Mouse (Mus musculus) lung, embryonic 14.5 days (tissue): ENCODE measurements at regions not wholly inside any gene's neighbourhood (a gene's known extent, or its start where the extent isn't known, plus 50 kb on each side); places are given as distances from the start of the nearest gene placed in this dataset.

Experiments
- ATAC-seq: fragments of 200-750 bp; cut with Nextera tagmentation; 2 replicates; pipeline ENCODE4 v1.8.0; 2017; ENCODE audit warnings: mild to moderate bottlenecking, moderate TSS enrichment, moderate library complexity; ENCODE audit not compliant: insufficient read depth
- DNase-seq: peaks from one replicate; pipeline ENCODE4 v3.0.0-alpha.2; 2015
- H3K27ac ChIP-seq: fragments of 300-500 bp; sonication (generic); 2 replicates; pipeline ENCODE4 v1.5.1; 2014; ENCODE audit warnings: low read depth, mild to moderate bottlenecking, moderate library complexity
- H3K27me3 ChIP-seq: fragments of 300-500 bp; sonication (generic); 2 replicates; pipeline ENCODE4 v1.6.1; 2014; ENCODE audit warnings: low read length, control low read depth; ENCODE audit not compliant: insufficient read depth
- H3K36me3 ChIP-seq: fragments of 300-500 bp; sonication (generic); 2 replicates; pipeline ENCODE4 v1.6.1; 2014; ENCODE audit warnings: control low read depth; ENCODE audit not compliant: insufficient read depth
- H3K4me1 ChIP-seq: fragments of 300-500 bp; sonication (generic); 2 replicates; pipeline ENCODE4 v1.6.1; 2014; ENCODE audit warnings: antibody characterized with exemption, control low read depth; ENCODE audit not compliant: insufficient read depth
- H3K4me2 ChIP-seq: fragments of 300-500 bp; sonication (generic); 2 replicates; pipeline ENCODE4 v1.6.1; 2014; ENCODE audit warnings: mild to moderate bottlenecking
- H3K4me3 ChIP-seq: fragments of 300-500 bp; sonication (generic); 2 replicates; pipeline ENCODE4 v1.5.1; 2014; ENCODE audit warnings: low read depth, low read length
- H3K9ac ChIP-seq: fragments of 300-500 bp; sonication (generic); 2 replicates; pipeline ENCODE4 v1.6.1; 2014
- H3K9me3 ChIP-seq: fragments of 300-500 bp; sonication (generic); 2 replicates; pipeline ENCODE4 v1.6.1; 2016; ENCODE audit warnings: low read depth, low read length, control low read depth
- CTCF ChIP-seq: IDR thresholded peaks from 2 replicates; pipeline ENCODE4 v1.5.1; 2016; ENCODE audit warnings: antibody characterized with exemption, low read depth
- WGBS: fragments of 180-500 bp; shearing (Covaris S2); extraction: QIAGEN DNeasy Blood & Tissue Kit; methylation state at CpG from one replicate; pipeline ENCODE4 v1.1.7; 2014; 5-methylcytosine and 5-hydroxymethylcytosine counted together

DNA sequence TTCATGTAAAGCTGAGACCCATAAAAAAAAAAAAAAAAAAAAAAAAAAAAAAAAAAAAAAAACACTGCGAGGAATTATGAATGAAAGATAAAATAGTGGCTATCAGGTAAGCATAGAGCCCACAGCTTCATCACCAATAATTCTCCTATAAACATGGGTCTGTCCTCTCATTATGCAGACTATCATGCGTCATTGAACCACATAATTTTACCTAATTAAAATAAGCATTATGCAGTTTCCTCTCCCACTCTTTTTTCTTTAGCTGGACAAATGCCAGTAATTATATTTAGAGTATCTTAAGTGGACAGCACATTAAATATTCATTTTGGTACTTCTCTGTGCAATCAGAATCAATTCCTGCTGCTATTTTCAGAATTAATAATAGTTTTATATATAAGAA, 1539.2 kb upstream of the Slc10a2 start:
- Histone ChIP-seq H3K27me3 (no peaks in the 10 kb centered on the region), H3K36me3 (no peaks in the 10 kb centered on the region), H3K9ac (no peak overlapping the region), H3K9me3 (no peaks in the 10 kb centered on the region), H3K4me1 (no peaks in the 10 kb centered on the region), H3K4me2 (no peak overlapping the region), H3K27ac (no peak overlapping the region), H3K4me3 (no peak overlapping the region)
- TF ChIP-seq CTCF, result no peak
- WGBS, result 79% methylated on average over 2 of the region's 2 CpGs
- ATAC-seq, result no peak
- no peak for DNase-seq

DNA sequence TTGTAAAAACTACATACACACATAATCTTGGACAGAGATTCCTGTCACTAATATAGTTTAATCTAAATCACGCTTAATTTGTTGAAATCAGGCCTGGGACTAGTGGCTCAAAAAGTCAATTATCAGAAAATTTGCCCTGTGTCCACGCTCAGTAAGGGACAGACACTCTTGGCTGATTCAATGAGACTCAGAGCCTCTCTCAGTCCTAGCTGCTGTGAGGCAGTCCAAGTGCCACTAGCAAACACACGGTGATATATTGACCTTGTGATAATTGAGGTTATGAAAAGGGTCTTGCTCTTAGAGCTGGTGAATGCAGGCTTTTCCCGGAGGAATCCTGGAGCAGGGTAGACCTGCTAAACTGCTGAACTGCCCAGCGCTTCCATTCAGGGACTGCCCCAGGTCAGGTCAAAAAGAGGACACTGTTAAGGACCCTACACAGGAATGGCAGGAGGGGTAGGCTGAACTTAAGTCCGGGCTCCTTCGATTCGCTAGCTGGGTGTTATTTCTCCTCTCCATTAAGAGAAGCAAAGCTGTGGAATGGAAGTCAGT, 1521.9 kb upstream of the Slc10a2 start:
- Histone ChIP-seq H3K4me1 (no peaks in the 10 kb centered on the region), H3K36me3 (no peaks in the 10 kb centered on the region), H3K4me2 (no peak overlapping the region), H3K27ac (no peak overlapping the region), H3K27me3 (no peaks in the 10 kb centered on the region), H3K4me3 (no peak overlapping the region), H3K9ac (no peak overlapping the region), H3K9me3 (no peaks in the 10 kb centered on the region)
- 39% methylated on average over 8 of the region's 8 CpGs for WGBS
- no peak for TF ChIP-seq CTCF
- DNase-seq (no peak), ATAC-seq (no peak)

DNA sequence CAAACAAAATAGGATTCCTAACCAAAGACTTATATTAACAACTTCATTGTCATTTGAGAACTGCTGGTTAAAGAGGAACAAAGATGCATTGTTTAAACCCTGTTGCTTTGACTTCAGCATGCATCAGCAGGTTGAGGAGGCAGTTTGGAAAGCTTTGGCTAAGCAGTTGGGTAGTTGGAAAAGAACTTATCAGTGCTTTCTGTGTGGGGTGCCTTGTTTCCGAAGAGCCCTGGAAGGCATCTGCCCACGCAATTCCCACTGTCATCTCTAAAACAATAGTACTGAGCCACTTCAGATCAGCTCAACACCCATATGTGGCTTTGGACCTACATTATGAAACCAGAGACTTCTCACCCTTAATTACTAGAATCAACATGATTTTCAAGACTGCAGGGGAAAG, 1503.7 kb upstream of the Slc10a2 start:
- Histone ChIP-seq H3K36me3 (no peaks in the 10 kb centered on the region), H3K27ac (no peak overlapping the region), H3K9ac (no peak overlapping the region), H3K4me1 (no peaks in the 10 kb centered on the region), H3K27me3 (no peaks in the 10 kb centered on the region), H3K4me2 (no peak overlapping the region), H3K9me3 (no peaks in the 10 kb centered on the region), H3K4me3 (no peak overlapping the region)
- TF ChIP-seq CTCF, result no peak
- 60% methylated on average over 2 of the region's 2 CpGs for WGBS
- ATAC-seq, result no peak
- no peak for DNase-seq

DNA sequence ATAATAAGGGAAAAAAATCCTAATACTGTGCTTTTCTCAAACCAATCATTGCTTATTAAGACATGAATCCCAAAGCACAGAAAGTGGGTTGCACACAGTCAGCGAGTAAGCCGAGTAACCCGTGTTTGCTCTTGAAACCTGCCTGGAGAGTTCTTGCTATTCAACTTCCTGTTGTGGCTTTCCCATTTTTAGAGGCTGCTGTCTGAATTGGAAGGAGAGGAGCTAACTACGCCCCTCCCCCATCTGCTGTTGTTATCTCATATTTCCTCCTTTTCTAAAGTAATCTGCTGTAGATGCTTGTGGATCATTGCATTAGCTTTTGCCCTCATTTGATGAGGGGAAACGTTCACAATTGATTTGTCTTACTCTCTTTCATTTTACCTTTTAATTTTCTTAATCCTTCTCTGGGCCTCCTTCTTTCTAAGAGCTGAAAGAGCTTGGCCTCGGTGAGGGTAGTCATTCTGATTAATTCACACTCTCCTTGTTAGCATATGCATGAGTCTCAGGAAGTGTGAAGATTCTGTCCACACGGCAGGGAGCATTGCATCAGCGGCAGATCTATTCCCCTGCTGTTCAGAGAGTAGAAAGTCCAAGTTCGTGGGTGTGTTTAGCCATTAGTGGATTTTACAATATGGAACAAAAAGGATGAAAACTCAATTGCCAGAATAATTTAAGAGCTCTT, 1501.8 kb upstream of the Slc10a2 start:
- no peaks in the 10 kb centered on the region for H3K27me3 ChIP-seq
- H3K4me3 ChIP-seq, result no peak overlapping the region
- TF ChIP-seq CTCF, result no peak
- no peak overlapping the region for H3K4me2 ChIP-seq
- ATAC-seq (no peak), DNase-seq (peak; percentile 17)
- no peaks in the 10 kb centered on the region for H3K9me3 ChIP-seq
- no peak overlapping the region for H3K27ac ChIP-seq
- H3K9ac ChIP-seq, result no peak overlapping the region
- H3K4me1 ChIP-seq, result no peaks in the 10 kb centered on the region
- no peaks in the 10 kb centered on the region for H3K36me3 ChIP-seq
- 28% methylated on average over 9 of the region's 9 CpGs for WGBS

DNA sequence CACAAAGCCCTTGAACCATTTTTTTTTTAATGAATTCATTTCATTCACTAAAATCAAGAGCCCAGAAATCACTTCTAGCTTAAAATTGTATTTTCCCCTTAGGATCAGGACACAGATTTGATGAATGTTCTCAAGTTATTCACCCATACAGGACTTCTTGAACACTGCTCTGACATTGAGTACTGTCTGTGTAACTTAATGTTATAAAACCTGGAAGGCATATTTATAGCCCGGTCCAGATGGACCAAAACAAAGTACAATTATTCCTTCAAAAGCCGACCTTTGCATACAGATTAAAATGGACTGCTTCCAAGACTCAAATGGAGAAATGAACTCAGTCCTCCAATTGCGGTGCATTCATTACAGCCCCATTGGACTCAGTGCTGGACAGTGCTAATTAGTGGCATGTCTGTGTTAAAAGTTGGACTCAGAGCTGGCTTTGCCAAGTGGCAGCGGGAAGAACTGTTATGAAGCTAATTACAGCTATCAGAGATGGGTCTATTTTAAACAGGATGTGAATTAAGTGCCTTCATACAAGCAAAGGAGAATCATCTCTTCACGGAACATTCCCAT, 1499.2 kb upstream of the Slc10a2 start:
- no peak overlapping the region for H3K27ac ChIP-seq
- ATAC-seq, result no peak
- no peaks in the 10 kb centered on the region for H3K9me3 ChIP-seq
- no peak overlapping the region for H3K4me3 ChIP-seq
- no peak overlapping the region for H3K9ac ChIP-seq
- H3K4me2 ChIP-seq, result no peak overlapping the region
- no peaks in the 10 kb centered on the region for H3K4me1 ChIP-seq
- WGBS, result 84% methylated on average over 5 of the region's 5 CpGs
- no peaks in the 10 kb centered on the region for H3K36me3 ChIP-seq
- DNase-seq, result no peak
- no peak for TF ChIP-seq CTCF
- no peaks in the 10 kb centered on the region for H3K27me3 ChIP-seq

DNA sequence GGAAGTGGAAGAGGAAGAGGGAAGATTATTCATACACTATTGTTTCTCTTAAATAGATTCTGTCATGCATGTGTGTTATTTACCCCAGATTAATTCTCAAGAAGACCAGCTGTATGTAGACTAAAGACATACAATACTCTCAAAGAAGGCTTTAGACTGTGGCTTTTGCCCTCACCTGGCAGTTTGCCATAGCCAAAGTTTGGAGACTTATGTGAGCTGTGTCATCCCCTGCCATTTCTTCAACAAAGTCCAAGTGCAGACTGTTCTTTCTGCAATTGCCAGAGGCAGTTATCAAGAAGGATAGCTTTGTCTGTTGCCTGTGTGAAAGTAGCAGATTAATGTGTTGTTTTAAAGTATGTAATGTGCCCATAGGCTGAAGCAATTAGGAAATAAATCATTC, 1485.0 kb upstream of the Slc10a2 start:
- no peak; the same call in 1 of the 2 replicates for ATAC-seq
- Histone ChIP-seq H3K4me2 (no peak overlapping the region), H3K27ac (no peak overlapping the region)

DNA sequence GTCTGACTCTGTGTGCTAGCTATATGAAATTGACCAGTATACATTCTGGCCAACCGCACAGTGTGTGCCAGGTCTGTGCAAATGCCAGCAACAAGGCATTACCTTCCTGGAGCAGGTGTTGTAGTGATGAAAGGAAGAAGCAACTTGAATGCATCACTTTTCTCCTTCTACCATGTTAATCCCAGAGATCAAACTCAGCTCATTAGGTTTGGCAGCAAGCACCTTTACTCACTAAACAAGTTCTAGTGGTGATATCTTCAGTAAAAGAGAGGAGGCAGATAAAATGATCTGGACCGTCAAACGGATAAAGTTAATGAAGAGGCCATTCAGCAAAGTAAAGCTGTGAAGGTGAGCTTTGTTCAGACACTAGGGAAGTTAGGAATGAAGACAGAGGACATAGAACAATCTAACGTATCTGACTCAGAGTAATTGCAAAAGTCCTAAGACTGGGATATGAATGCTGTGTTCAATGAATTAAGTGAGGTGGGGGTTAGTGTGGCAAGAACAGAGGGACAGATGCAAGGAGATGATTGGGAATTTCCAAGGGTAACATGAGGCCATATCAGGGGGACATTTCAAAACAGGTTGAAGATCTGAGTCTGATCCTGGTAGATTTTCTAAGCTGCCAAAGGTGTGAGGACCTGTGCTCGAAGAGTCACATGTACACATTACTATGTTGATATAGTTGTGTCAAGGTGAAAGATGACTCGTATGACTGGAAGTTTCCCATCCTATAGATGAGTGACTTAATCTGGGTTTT, 1478.4 kb upstream of the Slc10a2 start:
- WGBS, result 86% methylated on average over 6 of the region's 6 CpGs
- Histone ChIP-seq H3K4me2 (no peak overlapping the region), H3K4me3 (no peak overlapping the region), H3K27me3 (no peaks in the 10 kb centered on the region), H3K9me3 (no peaks in the 10 kb centered on the region), H3K36me3 (no peaks in the 10 kb centered on the region), H3K9ac (no peak overlapping the region), H3K4me1 (no peaks in the 10 kb centered on the region), H3K27ac (no peak overlapping the region)
- no peak for DNase-seq
- ATAC-seq, result no peak
- no peak for TF ChIP-seq CTCF

More for the DNA sequence above, 1485.0 kb upstream of the Slc10a2 start:
- Histone ChIP-seq H3K9me3 (no peaks in the 10 kb centered on the region), H3K9ac (no peak overlapping the region), H3K4me1 (no peaks in the 10 kb centered on the region), H3K27me3 (no peaks in the 10 kb centered on the region), H3K4me3 (no peak overlapping the region), H3K36me3 (no peaks in the 10 kb centered on the region)
- TF ChIP-seq CTCF, result no peak
- peak; percentile 58 for DNase-seq
